Mouse (Mus musculus) liver (tissue): ENCODE measurements around the gene Atf7.

ENCODE experiments used
- DNase-seq: peaks from one replicate; pipeline ENCODE4 v3.0.0-alpha.2; 2020; ENCODE audit warnings: mixed read lengths

Gene Atf7

DNA sequence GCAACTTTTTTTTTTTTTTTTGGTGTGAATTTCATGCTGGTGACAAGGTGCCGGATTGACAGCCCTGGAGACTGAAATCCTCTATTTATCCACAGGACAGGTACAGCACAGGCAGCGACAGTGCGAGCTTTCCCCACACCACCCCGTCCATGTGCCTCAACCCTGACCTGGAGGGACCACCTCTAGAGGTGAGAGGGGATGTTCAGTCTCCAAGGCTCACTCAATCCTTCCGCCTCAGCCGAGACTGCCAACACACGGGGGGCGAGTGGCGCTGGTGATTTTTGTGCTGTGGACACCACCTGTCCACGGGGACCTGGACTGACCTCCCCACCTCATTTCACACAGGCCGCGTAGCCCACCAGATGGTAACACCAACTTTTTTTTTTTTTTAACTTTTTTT is 139.4 kb downstream of the Atf7 start:
- no peak for DNase-seq

DNA sequence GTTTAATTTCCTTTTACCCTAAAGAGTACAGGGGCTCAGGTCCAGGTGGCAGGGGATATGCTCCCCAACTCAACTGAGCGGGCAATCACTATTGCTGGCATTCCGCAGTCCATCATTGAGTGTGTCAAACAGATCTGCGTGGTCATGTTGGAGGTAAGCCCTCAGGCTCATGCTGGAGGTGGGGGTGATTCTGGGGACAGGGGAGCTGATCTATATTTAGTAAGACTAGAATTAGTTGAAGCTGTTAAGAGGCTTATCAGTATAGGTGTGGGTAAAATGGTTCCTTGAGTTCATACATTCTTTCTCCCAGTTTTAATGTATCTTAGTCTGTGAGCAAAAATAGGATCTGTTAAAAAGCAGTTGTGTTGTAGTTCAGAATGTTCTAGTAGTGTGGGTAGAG is 142.1 kb downstream of the Atf7 start:
- no peak for DNase-seq
